ENCODE assay signal across 29 mouse cellular contexts in genomic region chr3:53436550-53436949, GRCm38 (mm10). TPM values are rescaled to one million over a fixed set of nuclear protein-coding genes. Genes with fewer than 3 reads are reported as not detected.
DNase-seq lines count a peak whose midpoint lies in the region; ATAC-seq lines count a peak whose summit lies in the region.
"Had no signal": no experiment of that assay in that cellular context is flagged by ENCODE, and none has a peak within 500 bp of the region (broad histone marks: within the 10 kb centered on the region; RNA-seq: fewer than 3 reads in every experiment).

No protein-coding gene starts in this region.

- no peak overlapping the region for H3K27ac ChIP-seq in limb, embryonic 10.5 days
- H3K27ac ChIP-seq: embryonic facial prominence, embryonic 13.5 days; embryonic facial prominence, embryonic 15.5 days; forebrain, embryonic 10.5 days; forebrain, embryonic 12.5 days had no signal

- peak overlapping the region; percentile 73 for H3K4me3 ChIP-seq in megakaryocyte, embryonic 14.5 days (replicated peaks)
- no peak overlapping the region for H3K4me3 ChIP-seq in limb, embryonic 10.5 days
- H3K4me3 ChIP-seq: embryonic facial prominence, embryonic 13.5 days; embryonic facial prominence, embryonic 15.5 days; erythroblast, embryonic 14.5 days; forebrain, embryonic 10.5 days; forebrain, embryonic 12.5 days had no signal

- H3K9me3 ChIP-seq in megakaryocyte, embryonic 14.5 days: peaks cover 13% of the 10 kb centered on the region
- H3K9me3 ChIP-seq in limb, embryonic 10.5 days (replicated peaks): no peaks in the 10 kb centered on the region
- H3K9me3 ChIP-seq: embryonic facial prominence, embryonic 13.5 days; embryonic facial prominence, embryonic 15.5 days; forebrain, embryonic 10.5 days; forebrain, embryonic 12.5 days had no signal

- no peaks in the 10 kb centered on the region for H3K36me3 ChIP-seq in megakaryocyte, embryonic 14.5 days (replicated peaks; ENCODE audit: low read length)
- no peaks in the 10 kb centered on the region for H3K36me3 ChIP-seq in limb, embryonic 10.5 days
- H3K36me3 ChIP-seq: embryonic facial prominence, embryonic 13.5 days; embryonic facial prominence, embryonic 15.5 days; forebrain, embryonic 10.5 days; forebrain, embryonic 12.5 days had no signal

- WGBS in limb, embryonic 10.5 days: 74% methylated on average over 5 of the region's 5 CpGs

- peaks cover 4% of the 10 kb centered on the region for H3K27me3 ChIP-seq in megakaryocyte, embryonic 14.5 days (replicated peaks)
- H3K27me3 ChIP-seq in limb, embryonic 10.5 days (ENCODE audit: low read depth, poor library complexity, severe bottlenecking): no peaks in the 10 kb centered on the region
- H3K27me3 ChIP-seq: embryonic facial prominence, embryonic 13.5 days; embryonic facial prominence, embryonic 15.5 days; forebrain, embryonic 12.5 days had no signal

- no peak for ATAC-seq in megakaryocyte, adult 5-6 weeks (ENCODE audit: poor library complexity, severe bottlenecking)
- ATAC-seq in granulocyte monocyte progenitor cell, adult 5-6 weeks (replicated peaks; ENCODE audit: poor library complexity, severe bottlenecking): peak; percentile 63
- peak; percentile 44 for ATAC-seq in megakaryocyte progenitor cell, adult 5-6 weeks (replicated peaks; ENCODE audit: poor library complexity)
- ATAC-seq: forebrain, embryonic 14.5 days; forebrain, embryonic 16.5 days had no signal

- DNase-seq in heart, adult 11 months: peak; percentile 17
- DNase-seq in heart, adult 18-20 months: no peak
- no peak for DNase-seq in limb, embryonic 10.5 days (ENCODE audit: low spot score)
- no peak for DNase-seq in yolk sac, embryonic 10.5 days (ENCODE audit: low spot score)
- DNase-seq: adrenal gland, adult 2 months; adrenal gland, postnatal 10 days; adrenal gland, postnatal 25 days; cerebellum, adult 11 months; cerebellum, adult 18-20 months; cerebellum, adult 8-10 months; cerebellum, postnatal 10 days; cerebellum, postnatal 25 days; embryo, embryonic 11 days had no signal

- H3K4me1 ChIP-seq in megakaryocyte, embryonic 14.5 days: no peaks in the 10 kb centered on the region
- H3K4me1 ChIP-seq in limb, embryonic 10.5 days: peaks cover 4% of the 10 kb centered on the region; the same call in 1 of the 2 replicates
- H3K4me1 ChIP-seq: embryonic facial prominence, embryonic 13.5 days; embryonic facial prominence, embryonic 15.5 days; forebrain, embryonic 10.5 days; forebrain, embryonic 12.5 days had no signal

RNA-seq across cellular contexts. Expression of gene Nhlrc3, which starts 26.6 kb away (rescaled TPM):
- total RNA-seq in heart, adult 18-20 months (2021): 1 to 10 TPM; 4.5 to 4.8 TPM
- polyA plus RNA-seq in megakaryocyte, embryonic 14.5 days (2012; ENCODE audit: insufficient read depth, low replicate concordance): 1.6 TPM in 1 of 2 replicates, not detected in the other
- total RNA-seq in megakaryocyte, adult 5-6 weeks (2015): 8.5 and 8.7 TPM in 2 replicates
- total RNA-seq in megakaryocyte, adult 5-6 weeks (2017): 13.4 and 14.1 TPM in 2 replicates
- total RNA-seq in granulocyte monocyte progenitor cell, adult 5-6 weeks (2014; fragmentation: Nextera tagmentation): 7.9 and 10.1 TPM in 2 replicates
- 9.1 and 9.2 TPM in 2 replicates for total RNA-seq in granulocyte monocyte progenitor cell, adult 5-6 weeks (2017)
- total RNA-seq in megakaryocyte progenitor cell, adult 5-6 weeks (2015): 5.2 and 6.2 TPM in 2 replicates
- total RNA-seq in megakaryocyte progenitor cell, adult 5-6 weeks (2017): 7.8 and 8.8 TPM in 2 replicates
- 7.6 and 10.3 TPM in 2 replicates for polyA plus RNA-seq in limb, embryonic 10.5 days (2016; fragmentation: Nextera tagmentation; extraction: Ambion mirVana)

RNA-seq across cellular contexts. Expression of gene Proser1, which starts 26.9 kb away (rescaled TPM):
- total RNA-seq in heart, adult 18-20 months (2021): 1 to 10 TPM; 5.8 to 7.4 TPM
- polyA plus RNA-seq in megakaryocyte, embryonic 14.5 days (2012; ENCODE audit: insufficient read depth, low replicate concordance): 10.6 and 14.2 TPM in 2 replicates
- total RNA-seq in megakaryocyte, adult 5-6 weeks (2015): 20.8 and 23.8 TPM in 2 replicates
- total RNA-seq in megakaryocyte, adult 5-6 weeks (2017): 4.2 and 5.9 TPM in 2 replicates
- total RNA-seq in granulocyte monocyte progenitor cell, adult 5-6 weeks (2014; fragmentation: Nextera tagmentation): 29.0 and 31.4 TPM in 2 replicates
- total RNA-seq in granulocyte monocyte progenitor cell, adult 5-6 weeks (2017): 4.5 and 7.1 TPM in 2 replicates
- 27.5 and 32.9 TPM in 2 replicates for total RNA-seq in megakaryocyte progenitor cell, adult 5-6 weeks (2015)
- total RNA-seq in megakaryocyte progenitor cell, adult 5-6 weeks (2017): 7.0 and 7.9 TPM in 2 replicates
- 22.1 and 24.3 TPM in 2 replicates for polyA plus RNA-seq in limb, embryonic 10.5 days (2016; fragmentation: Nextera tagmentation; extraction: Ambion mirVana)

RNA-seq across cellular contexts. Expression of gene Stoml3, which starts 51.9 kb away (rescaled TPM):
- total RNA-seq in heart, adult 18-20 months (2021): not detected
- not detected in 2 replicates for polyA plus RNA-seq in megakaryocyte, embryonic 14.5 days (2012; ENCODE audit: insufficient read depth, low replicate concordance)
- total RNA-seq in megakaryocyte, adult 5-6 weeks (2015): not detected in 2 replicates
- not detected in 2 replicates for total RNA-seq in megakaryocyte, adult 5-6 weeks (2017)
- total RNA-seq in granulocyte monocyte progenitor cell, adult 5-6 weeks (2014; fragmentation: Nextera tagmentation): not detected in 2 replicates
- not detected in 2 replicates for total RNA-seq in granulocyte monocyte progenitor cell, adult 5-6 weeks (2017)
- total RNA-seq in megakaryocyte progenitor cell, adult 5-6 weeks (2015): not detected in 2 replicates
- not detected in 2 replicates for total RNA-seq in megakaryocyte progenitor cell, adult 5-6 weeks (2017)
- polyA plus RNA-seq in limb, embryonic 10.5 days (2016; fragmentation: Nextera tagmentation; extraction: Ambion mirVana): not detected in 2 replicates
- total RNA-seq: adrenal gland, adult 2 months; adrenal gland, postnatal 10 days; adrenal gland, postnatal 25 days; adrenal gland, postnatal 4 days; ES-E14; MEL had no signal
- polyA plus RNA-seq: adrenal gland, adult 2 months; brain, embryonic 14.5 days; embryonic facial prominence, embryonic 11.5 days; embryonic facial prominence, embryonic 13.5 days; erythroblast, embryonic 14.5 days; forebrain, embryonic 10.5 days; forebrain, embryonic 12.5 days; forebrain, embryonic 14.5 days; forebrain, embryonic 16.5 days had no signal
